Mouse (Mus musculus) mammary gland, adult 2 months (tissue): ENCODE measurements around the gene Serpina1f. TPM values are rescaled to one million over a fixed set of nuclear protein-coding genes. Genes with fewer than 3 reads are reported as not detected.

Experiments used
- polyA plus RNA-seq: library from polyadenylated mRNA; depleted of rRNA; stranded (reverse); fragments of >200 nt; gene quantifications from 2 replicates; pipeline ENCODE4 v1.2.3, GENCODE M21; 2012; ENCODE audit warnings: low replicate concordance; rRNA removed

Serpina1f gene
- polyA plus RNA-seq = not detected in 2 replicates

GRCm38 (mm10) chr12:103695429-103695828 lies at the start of gene Serpina1f:
Serpina1f (minus strand) TSS chr12:103695529.

GRCm38 (mm10) chr12:103676039-103676438 lies 19.3 kb downstream of the Serpina1f start, which contains the start of gene Serpina16:
Serpina16 (minus strand) TSS chr12:103676139.

DNA sequence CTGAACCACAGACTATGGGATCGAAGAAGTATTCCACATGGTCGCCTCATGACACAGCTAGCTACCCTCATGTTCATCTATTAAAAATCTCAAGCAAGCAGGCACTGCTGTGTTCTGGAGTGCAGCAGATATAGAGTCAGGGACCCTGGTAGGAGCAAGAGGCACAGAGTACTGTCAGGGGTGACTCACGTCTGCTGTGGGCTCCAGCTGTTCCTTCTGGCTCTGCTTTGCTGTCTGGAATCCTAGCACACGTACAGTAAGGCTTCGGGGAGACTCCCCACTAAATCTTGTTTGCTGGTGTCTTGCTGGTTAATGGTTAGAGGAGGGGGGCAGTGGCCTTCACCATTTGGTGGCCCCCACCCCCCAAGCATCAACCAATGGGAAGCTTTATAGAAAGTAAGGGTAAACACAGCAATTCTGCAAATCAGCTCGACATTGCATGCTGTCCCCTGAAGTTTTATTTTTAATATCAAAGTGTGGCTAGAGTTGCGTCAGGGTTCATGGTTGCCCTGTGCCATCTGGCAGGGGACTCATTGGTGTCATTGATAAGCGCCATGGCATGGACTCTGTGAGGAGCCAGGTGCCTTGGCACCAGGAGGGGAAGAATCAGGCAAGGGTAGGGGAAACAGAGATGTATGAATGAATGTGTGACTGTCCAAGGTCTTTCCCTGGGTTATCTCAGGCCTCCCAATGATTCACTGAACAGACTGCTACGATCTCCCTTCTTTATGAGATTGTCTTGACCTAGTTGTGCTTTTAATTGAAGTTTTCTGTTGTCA lies 38.3 kb downstream of the Serpina1f start, which contains the start of gene Serpina6:
Serpina6 (minus strand) TSS at position 365 of the 779 bp plus-strand sequence.

Other genes starting within 250 kb of the Serpina1f start
- gene Ifi27l2b, start 238.3 kb downstream of the Serpina1f start, polyA plus RNA-seq = not detected in 2 replicates
- gene Ppp4r4, start 163.2 kb downstream of the Serpina1f start, polyA plus RNA-seq = 0.84 and 0.89 TPM in 2 replicates
- 1.8 and 1.9 TPM in 2 replicates for gene Serpina10, start 64.1 kb downstream of the Serpina1f start, polyA plus RNA-seq
- 0.43 TPM in 1 of 2 replicates, not detected in the other for gene Serpina6, start 38.3 kb downstream of the Serpina1f start, polyA plus RNA-seq
- gene Serpina16, start 19.4 kb downstream of the Serpina1f start, polyA plus RNA-seq = not detected in 2 replicates
- gene Serpina1d, start 78.1 kb upstream of the Serpina1f start, polyA plus RNA-seq = 0.52 and 2.8 TPM in 2 replicates
- gene Serpina1b, start 134.8 kb upstream of the Serpina1f start, polyA plus RNA-seq = 23.0 and 37.2 TPM in 2 replicates
- gene Serpina1a, start 168.0 kb upstream of the Serpina1f start, polyA plus RNA-seq = 15.1 and 35.5 TPM in 2 replicates
- gene Serpina1c, start 209.4 kb upstream of the Serpina1f start, polyA plus RNA-seq = 2.3 and 13.1 TPM in 2 replicates